Mouse (Mus musculus): ENCODE data around the gene Thap12. TPM values are rescaled to one million over a fixed set of nuclear protein-coding genes. Genes with fewer than 3 reads are reported as not detected.
A peak's percentile ranks its signal among the peaks of the same experiment; 100 is the strongest.

Gene Thap12
- polyA plus RNA-seq, 1 experiment from 2014 or later: 56.2 TPM

DNA sequence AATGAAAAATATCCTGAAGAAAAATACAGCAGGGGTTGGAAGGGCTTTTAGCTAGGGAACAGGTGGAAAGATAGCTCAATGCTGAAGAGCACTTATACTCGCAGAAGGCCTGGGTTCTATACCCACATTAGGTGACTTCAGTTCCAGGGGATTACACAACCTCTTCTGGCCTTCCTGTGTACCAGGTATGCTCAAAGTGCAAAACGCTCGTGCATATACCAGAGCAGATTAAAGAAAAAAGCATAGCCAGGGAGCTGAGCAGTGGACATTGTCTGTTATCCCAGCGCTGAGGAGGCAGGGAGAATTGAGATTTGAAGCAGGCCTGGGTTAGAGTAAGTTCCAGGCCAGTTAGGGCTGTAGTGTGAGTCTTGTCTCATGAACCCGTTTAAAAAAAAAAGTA lies 1.4 kb downstream of the Thap12 start:
- no peaks in the 10 kb centered on the region for H3K27me3 ChIP-seq (ENCODE audit: low read depth, poor library complexity, severe bottlenecking)
- no peaks in the 10 kb centered on the region for H3K9me3 ChIP-seq (replicated peaks)
- 77% methylated on average over 5 of the region's 5 CpGs for WGBS
- peak overlapping the region; percentile 84 for H3K4me3 ChIP-seq
- peaks cover 10% of the 10 kb centered on the region for H3K36me3 ChIP-seq
- H3K4me1 ChIP-seq: peaks cover 34% of the 10 kb centered on the region
- no peak for DNase-seq (ENCODE audit: low spot score)
- no peak overlapping the region for H3K27ac ChIP-seq

DNA sequence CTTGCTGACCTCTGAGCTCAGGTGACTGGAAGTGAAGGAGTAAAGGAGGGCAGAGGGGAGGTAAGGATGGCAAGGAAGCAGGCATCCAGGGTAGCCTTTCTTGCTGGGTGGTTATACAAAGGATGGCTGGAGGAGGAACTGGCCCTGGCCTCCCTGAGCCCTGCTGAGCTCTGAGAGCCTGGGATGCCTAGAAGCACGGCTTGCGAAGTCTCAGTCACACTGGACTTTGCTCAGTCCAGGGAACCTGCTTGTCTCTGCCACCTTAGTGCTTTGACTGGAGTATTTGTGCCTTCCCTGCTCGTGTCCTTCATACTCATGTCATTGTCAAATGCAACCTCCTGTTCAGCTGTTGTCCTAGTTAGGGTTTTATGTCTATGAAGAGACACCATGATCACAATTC lies 10.8 kb downstream of the Thap12 start:
- peaks cover 96% of the 10 kb centered on the region for H3K36me3 ChIP-seq
- 94% methylated on average over 3 of the region's 3 CpGs for WGBS

DNA sequence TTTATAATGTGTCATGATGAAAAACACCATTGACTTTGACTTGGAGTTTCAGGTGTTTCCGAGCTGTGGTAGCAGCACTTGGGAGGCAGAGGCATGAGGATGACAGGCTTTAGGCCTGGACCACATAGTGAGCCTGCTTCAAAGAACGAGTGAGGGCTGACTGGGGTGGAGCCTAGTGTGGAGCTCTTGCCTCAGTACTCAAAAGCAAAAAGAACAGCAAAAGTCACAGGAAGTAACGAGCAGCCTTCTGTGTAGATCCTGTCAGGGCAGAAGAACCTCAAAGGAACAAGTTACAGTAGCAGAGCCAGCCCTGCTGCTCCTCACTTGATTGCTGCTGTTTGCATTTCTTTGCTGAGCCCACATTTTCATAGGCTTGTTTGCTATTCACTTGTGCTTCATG lies 14.5 kb downstream of the Thap12 start:
- H3K4me3 ChIP-seq: no peak overlapping the region
- peaks cover 35% of the 10 kb centered on the region for H3K4me1 ChIP-seq
- 0 out of 2 replicates have a peak, but pooled peaks cover 4% of the 10 kb centered on the region for H3K27me3 ChIP-seq (ENCODE audit: low read depth, poor library complexity, severe bottlenecking)
- peaks cover 63% of the 10 kb centered on the region for H3K36me3 ChIP-seq
- no peaks in the 10 kb centered on the region for H3K9me3 ChIP-seq (replicated peaks)
- H3K27ac ChIP-seq: no peak overlapping the region
- 69% methylated on average over 3 of the region's 3 CpGs for WGBS
- no peak for DNase-seq (ENCODE audit: low spot score)

More for the DNA sequence above, 10.8 kb downstream of the Thap12 start:
- Histone ChIP-seq H3K27me3 (ENCODE audit: low read depth, poor library complexity, severe bottlenecking) (0 out of 2 replicates have a peak, but pooled peaks cover 4% of the 10 kb centered on the region), H3K4me3 (no peak overlapping the region), H3K4me1 (0 out of 2 replicates have a peak, but pooled peaks cover 2% of the 10 kb centered on the region), H3K27ac (no peak overlapping the region), H3K9me3 (replicated peaks) (no peaks in the 10 kb centered on the region)
- no peak for DNase-seq (ENCODE audit: low spot score)

DNA sequence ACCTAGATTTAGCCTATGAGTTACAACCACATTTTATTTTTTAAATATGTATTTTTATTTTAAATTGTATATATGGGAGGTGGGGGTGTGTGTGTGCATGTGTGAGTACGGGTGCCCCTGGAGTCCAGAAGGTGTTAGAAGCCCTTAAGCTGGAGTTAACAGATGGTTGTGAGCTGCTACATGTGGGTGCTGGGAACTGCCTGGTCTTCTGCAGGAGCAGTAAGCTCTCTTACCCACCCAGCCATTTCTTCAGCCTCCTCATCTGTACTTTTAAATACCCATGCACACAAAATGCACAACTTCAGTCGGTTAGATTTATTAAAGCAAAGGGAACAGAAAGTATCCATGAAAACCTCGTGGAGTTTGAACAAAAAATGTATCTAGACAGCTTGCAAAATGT lies 16.9 kb downstream of the Thap12 start:
- peaks cover 49% of the 10 kb centered on the region for H3K4me1 ChIP-seq
- H3K9me3 ChIP-seq (replicated peaks): no peaks in the 10 kb centered on the region
- DNase-seq (ENCODE audit: low spot score): no peak
- peaks cover 40% of the 10 kb centered on the region for H3K36me3 ChIP-seq
- WGBS: 86% methylated on average over 3 of the region's 3 CpGs
- H3K4me3 ChIP-seq: no peak overlapping the region
- H3K27me3 ChIP-seq (ENCODE audit: low read depth, poor library complexity, severe bottlenecking): peaks cover 17% of the 10 kb centered on the region
- no peak overlapping the region for H3K27ac ChIP-seq

DNA sequence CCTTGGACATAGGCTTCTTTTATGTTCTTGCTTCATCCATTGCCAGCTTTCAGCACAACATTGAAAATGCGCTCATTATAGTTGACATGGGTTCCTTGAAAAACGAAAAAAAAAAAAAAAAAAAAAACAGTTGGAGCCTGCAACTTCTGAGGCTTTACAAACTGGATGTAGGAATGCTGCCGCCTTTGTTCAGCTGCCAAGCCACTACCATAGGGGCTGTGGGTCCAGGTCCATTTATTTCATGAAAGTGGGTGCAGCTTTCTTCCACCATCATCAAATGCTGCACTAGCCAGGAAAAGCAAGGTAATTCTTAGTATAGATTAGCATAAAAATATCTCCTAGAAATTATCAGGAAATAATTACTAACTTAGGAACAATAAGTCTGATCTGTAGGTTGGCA lies 17.8 kb downstream of the Thap12 start:
- Histone ChIP-seq H3K4me3 (no peak overlapping the region), H3K27me3 (ENCODE audit: low read depth, poor library complexity, severe bottlenecking) (peaks cover 23% of the 10 kb centered on the region), H3K4me1 (peaks cover 52% of the 10 kb centered on the region), H3K36me3 (peaks cover 30% of the 10 kb centered on the region), H3K27ac (no peak overlapping the region), H3K9me3 (replicated peaks) (no peaks in the 10 kb centered on the region)
- WGBS: 41% methylated on average over 3 of the region's 3 CpGs
- no peak for DNase-seq (ENCODE audit: low spot score)

DNA sequence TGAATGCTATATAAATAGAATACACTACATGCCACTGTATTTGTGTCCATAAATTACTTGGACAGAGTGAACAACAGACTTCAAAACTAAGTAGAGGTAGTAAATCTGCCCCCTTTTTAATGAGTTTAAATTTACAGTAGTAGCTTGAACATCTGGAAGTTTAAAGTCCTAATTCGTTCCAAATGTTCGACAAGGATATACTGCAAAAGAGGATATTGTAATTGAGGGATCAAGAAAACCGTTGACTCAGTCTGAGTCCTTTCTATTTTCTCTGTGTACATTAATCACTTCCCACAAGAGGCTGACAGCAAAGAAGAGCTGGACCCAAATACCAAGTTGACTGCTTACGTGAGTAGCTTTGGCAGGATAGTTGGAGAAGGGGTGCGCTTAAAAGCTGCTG lies 18.3 kb downstream of the Thap12 start:
- Histone ChIP-seq H3K4me3 (no peak overlapping the region), H3K27ac (0 out of 2 replicates have a peak overlapping the region, but pooled peaks have one; percentile 20), H3K9me3 (replicated peaks) (no peaks in the 10 kb centered on the region), H3K4me1 (peaks cover 52% of the 10 kb centered on the region), H3K27me3 (ENCODE audit: low read depth, poor library complexity, severe bottlenecking) (peaks cover 28% of the 10 kb centered on the region), H3K36me3 (peaks cover 26% of the 10 kb centered on the region)
- 33% methylated on average over 5 of the region's 5 CpGs for WGBS
- no peak for DNase-seq (ENCODE audit: low spot score)

DNA sequence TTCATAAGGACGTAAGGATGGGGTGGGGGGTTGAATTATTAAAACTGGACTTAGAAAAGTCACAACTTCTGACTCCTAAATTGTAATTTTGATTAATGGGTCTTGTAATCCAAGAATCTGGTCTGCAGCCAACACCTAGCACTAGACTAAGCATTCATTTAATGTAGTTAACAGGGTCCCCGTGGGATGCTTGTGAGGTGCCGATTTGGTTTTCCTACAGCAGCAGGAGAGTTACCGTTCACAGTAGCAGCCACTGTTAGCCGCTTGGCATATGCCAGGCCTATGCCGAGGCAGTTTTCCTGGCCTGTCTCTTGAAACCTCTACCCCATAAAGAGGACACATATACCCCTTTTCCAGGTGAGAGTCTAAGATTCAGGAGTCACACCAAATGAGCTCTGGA lies 18.7 kb downstream of the Thap12 start:
- Histone ChIP-seq H3K4me3 (no peak overlapping the region), H3K4me1 (peaks cover 52% of the 10 kb centered on the region), H3K27me3 (ENCODE audit: low read depth, poor library complexity, severe bottlenecking) (peaks cover 32% of the 10 kb centered on the region), H3K36me3 (peaks cover 21% of the 10 kb centered on the region), H3K27ac (peak overlapping the region; percentile 20; the same call in 1 of the 2 replicates), H3K9me3 (replicated peaks) (no peaks in the 10 kb centered on the region)
- WGBS: 59% methylated on average over 6 of the region's 6 CpGs
- DNase-seq (ENCODE audit: low spot score): no peak

DNA sequence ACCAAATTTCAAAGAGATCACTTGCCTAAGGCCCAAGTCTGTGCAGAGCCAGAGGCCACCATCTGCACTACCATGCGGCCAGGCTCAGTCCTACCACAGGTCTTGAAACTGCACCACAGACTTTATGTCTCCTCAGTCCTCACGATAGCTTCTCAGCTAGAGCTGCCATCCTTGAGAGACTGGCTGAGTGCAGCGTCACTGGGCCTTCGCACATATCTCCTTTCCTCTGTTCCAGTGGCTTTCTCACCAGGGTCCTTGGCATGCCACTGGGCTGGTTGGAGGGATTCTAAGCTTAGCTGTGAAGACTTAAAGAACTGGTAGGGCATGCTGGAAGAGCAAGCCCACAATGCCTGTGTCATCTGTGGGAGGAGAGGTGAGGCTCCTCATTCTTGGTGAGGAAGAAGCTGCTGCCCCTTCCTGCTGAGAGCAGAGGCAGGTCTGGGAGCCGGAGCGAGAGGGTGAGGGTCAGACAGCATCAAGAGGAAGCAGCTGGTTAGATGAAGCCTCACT lies 22.8 kb downstream of the Thap12 start:
- WGBS: 82% methylated on average over 6 of the region's 6 CpGs
- Histone ChIP-seq H3K27me3 (ENCODE audit: low read depth, poor library complexity, severe bottlenecking) (peaks cover 67% of the 10 kb centered on the region), H3K4me1 (peaks cover 68% of the 10 kb centered on the region), H3K27ac (0 out of 2 replicates have a peak overlapping the region, but pooled peaks have one; percentile 1), H3K9me3 (replicated peaks) (no peaks in the 10 kb centered on the region), H3K36me3 (no peaks in the 10 kb centered on the region), H3K4me3 (no peak overlapping the region)
- peak; percentile 26 for DNase-seq (ENCODE audit: low spot score)

DNA sequence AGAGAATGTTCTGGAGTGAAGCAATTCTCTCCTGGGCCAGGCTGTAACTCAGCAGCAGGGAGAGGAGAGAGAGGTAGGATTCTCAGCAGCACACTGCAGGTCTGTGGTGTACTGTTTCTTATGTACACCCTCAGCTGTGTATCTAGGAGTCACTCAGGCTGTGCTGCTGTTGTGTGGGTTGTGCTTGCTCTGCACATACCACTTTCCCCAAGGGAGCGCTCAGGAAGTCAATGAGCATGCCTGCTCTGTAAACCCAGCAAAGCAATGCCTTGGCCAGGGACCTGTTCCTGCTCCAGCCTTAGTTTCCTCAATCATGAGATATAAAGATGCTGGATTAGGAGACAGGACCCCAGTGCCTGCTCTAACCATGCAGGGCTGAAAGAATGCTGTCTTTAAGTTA lies 25.1 kb downstream of the Thap12 start:
- Histone ChIP-seq H3K4me1 (peaks cover 46% of the 10 kb centered on the region), H3K4me3 (no peak overlapping the region), H3K27ac (0 out of 2 replicates have a peak overlapping the region, but pooled peaks have one; percentile 28), H3K36me3 (no peaks in the 10 kb centered on the region), H3K27me3 (ENCODE audit: low read depth, poor library complexity, severe bottlenecking) (peaks cover 88% of the 10 kb centered on the region), H3K9me3 (replicated peaks) (no peaks in the 10 kb centered on the region)
- peak; percentile 37 for DNase-seq (ENCODE audit: low spot score)
- 96% methylated on average over 1 of the region's 1 CpGs for WGBS

DNA sequence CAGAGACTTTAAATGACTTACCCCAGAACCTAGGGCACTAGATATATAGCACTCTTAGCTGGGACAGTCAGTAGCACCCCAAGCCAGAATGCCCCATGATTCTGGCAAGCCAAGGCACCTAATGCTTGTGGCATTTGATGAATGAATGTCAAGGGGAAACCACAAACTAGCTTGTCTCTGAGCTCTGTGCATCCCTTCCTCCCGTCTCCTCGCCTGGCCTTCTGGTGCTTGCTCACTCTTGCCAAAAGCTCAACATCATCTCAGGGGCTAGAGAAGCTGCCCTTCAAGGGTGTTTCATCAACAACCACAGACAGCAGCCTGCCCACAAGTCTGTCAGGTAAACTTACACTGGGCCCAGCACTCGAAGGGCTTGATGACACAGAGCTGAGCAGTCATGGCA lies 25.6 kb downstream of the Thap12 start:
- Histone ChIP-seq H3K4me1 (peaks cover 41% of the 10 kb centered on the region), H3K27ac (peak overlapping the region; percentile 50; the same call in 1 of the 2 replicates), H3K9me3 (replicated peaks) (no peaks in the 10 kb centered on the region), H3K4me3 (no peak overlapping the region), H3K27me3 (ENCODE audit: low read depth, poor library complexity, severe bottlenecking) (peaks cover 92% of the 10 kb centered on the region), H3K36me3 (no peaks in the 10 kb centered on the region)
- DNase-seq (ENCODE audit: low spot score): peak; percentile 29
- 76% methylated on average over 3 of the region's 3 CpGs for WGBS

DNA sequence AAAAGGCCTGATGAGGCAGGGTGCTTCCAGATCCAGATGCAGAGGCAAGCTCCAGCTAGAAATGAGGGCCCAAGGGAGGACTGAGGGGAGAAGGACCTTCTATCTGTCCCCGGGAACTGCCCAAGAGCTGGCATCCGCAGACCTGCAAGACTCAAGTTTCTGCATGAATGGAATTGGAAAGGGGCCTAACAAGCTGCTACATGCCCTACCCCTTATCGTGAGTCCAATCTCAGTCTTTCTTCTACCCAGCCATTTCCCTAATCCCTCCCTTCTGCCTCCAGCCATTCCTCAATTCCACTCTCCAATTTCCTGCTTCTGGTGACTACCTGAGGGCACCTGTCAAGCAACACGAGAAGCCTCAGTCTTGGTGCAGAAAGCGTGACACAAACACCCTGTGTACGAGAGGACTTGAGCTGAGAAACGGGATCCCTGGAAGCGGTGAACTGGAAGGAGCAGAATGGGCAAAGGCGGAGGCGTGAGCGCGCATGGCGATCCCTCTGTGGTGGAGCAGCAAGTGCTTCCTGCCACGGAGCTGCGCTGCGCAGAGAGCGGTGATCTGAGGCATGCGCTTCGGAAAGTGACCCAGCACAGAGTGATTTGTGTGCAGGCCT lies 26.9 kb downstream of the Thap12 start:
- Histone ChIP-seq H3K4me3 (peak overlapping the region; percentile 29), H3K4me1 (peaks cover 43% of the 10 kb centered on the region), H3K27me3 (ENCODE audit: low read depth, poor library complexity, severe bottlenecking) (peaks cover 91% of the 10 kb centered on the region), H3K36me3 (no peaks in the 10 kb centered on the region), H3K9me3 (replicated peaks) (no peaks in the 10 kb centered on the region), H3K27ac (peak overlapping the region; percentile 14; the same call in 1 of the 2 replicates)
- 15% methylated on average over 19 of the region's 19 CpGs for WGBS
- peak; percentile 57 for DNase-seq (ENCODE audit: low spot score)

DNA sequence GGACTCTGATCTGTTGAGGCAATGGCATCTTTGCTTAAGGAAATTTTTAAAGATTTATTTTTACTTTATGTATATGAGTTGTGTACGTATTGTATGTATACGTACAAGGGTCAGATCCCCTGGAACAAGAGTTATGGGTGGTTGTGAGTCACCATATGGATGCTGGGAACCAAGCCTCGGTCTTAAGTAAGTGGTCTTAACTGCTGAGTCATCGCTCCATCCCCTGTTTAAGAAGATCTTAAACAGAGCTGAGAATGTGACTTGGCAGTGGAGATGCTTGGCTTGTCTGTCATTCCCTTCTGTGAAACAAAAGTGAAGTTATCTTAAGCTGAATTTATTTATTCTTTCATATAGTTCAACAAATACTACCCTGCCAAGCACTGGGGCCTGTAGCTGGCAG lies 31.1 kb downstream of the Thap12 start:
- no peak overlapping the region for H3K27ac ChIP-seq
- H3K36me3 ChIP-seq: no peaks in the 10 kb centered on the region
- H3K9me3 ChIP-seq (replicated peaks): no peaks in the 10 kb centered on the region
- H3K27me3 ChIP-seq (ENCODE audit: low read depth, poor library complexity, severe bottlenecking): peaks cover 90% of the 10 kb centered on the region
- no peak for DNase-seq (ENCODE audit: low spot score)
- H3K4me3 ChIP-seq: no peak overlapping the region
- WGBS: 90% methylated on average over 4 of the region's 4 CpGs
- H3K4me1 ChIP-seq: peaks cover 35% of the 10 kb centered on the region

DNA sequence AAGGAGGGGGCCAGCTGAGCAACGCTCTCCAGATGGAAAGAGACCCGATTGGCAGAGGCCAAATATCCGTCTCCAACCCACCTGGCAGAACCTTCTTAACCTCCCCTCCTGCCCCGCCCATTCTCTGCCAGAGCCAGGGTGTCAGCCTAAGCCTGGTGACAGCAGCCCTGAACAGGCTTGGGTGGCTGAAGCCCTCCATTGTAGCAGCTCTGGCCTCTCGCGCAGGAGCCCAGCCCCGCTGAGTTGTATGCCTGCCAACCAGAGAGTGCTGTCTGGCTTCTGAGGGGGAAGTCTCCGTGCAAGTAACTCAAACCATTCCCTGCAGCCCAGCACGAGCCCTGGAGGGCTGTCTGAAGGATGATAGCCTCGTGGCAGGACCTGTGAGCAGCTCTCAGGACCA lies 32.0 kb downstream of the Thap12 start:
- H3K4me1 ChIP-seq: peaks cover 31% of the 10 kb centered on the region
- H3K36me3 ChIP-seq: no peaks in the 10 kb centered on the region
- peaks cover 90% of the 10 kb centered on the region for H3K27me3 ChIP-seq (ENCODE audit: low read depth, poor library complexity, severe bottlenecking)
- H3K9me3 ChIP-seq (replicated peaks): no peaks in the 10 kb centered on the region
- DNase-seq (ENCODE audit: low spot score): peak; percentile 59
- 24% methylated on average over 10 of the region's 10 CpGs for WGBS
- no peak overlapping the region for H3K4me3 ChIP-seq
- peak overlapping the region; percentile 37 for H3K27ac ChIP-seq
